Mouse (Mus musculus): ENCODE measurements around the gene Kntc1. TPM values are rescaled to one million over a fixed set of nuclear protein-coding genes. Genes with fewer than 3 reads are reported as not detected.
A peak's percentile ranks its signal among the peaks of the same experiment; 100 is the strongest.

Gene Kntc1
- total RNA-seq, 1 experiment from 2014 or later = not detected

DNA sequence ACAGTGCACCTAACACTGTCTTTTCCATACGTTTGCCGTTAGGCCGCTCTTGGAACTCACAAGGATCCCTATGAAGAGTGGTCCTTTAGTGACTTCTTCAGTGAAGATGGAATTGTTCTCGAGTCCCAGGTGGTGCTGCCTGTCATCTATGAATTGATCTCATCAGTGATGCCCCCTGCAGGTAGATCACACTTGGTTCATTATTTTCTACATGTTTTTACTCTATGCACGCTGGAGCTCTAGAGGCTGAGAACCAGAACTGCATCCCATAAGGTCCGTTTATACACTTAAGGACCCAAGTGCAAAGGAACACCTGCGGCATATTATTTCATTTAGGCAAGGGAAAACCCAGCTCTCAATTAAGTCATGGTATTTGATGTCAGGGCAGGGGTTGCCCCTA lies 39.5 kb downstream of the Kntc1 start:
- ATAC-seq (replicated peaks; ENCODE audit: insufficient number of reproducible peaks, low FRiP score, low TSS enrichment, poor library complexity, severe bottlenecking) = no peak

- ATAC-seq (replicated peaks; ENCODE audit: insufficient number of reproducible peaks, low FRiP score, low TSS enrichment, poor library complexity, severe bottlenecking) = no peak
Measured at GRCm38 (mm10) chr5:123793081-123793480, 43.6 kb downstream of the Kntc1 start.

DNA sequence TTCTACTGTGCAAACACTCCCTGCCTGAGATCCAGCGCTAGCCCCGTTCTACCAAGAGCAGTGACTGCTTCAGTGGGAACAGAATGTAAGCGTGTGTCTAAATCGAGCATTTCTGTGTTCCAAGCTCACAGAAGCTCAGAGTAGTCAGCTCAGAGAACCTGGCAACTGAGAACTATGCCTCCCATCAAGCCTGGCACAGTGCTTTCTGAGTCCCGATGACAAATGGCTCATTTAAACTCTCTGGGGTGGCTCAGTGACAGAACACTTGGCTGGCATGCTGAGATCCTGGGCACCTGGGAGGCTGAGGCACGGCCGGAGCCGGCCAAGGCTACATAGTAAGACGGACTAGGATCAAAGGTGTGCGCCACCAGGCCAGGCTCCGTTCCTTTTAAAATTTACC lies 56.8 kb downstream of the Kntc1 start:
- ATAC-seq (replicated peaks; ENCODE audit: insufficient number of reproducible peaks, low FRiP score, low TSS enrichment, poor library complexity, severe bottlenecking) = no peak

DNA sequence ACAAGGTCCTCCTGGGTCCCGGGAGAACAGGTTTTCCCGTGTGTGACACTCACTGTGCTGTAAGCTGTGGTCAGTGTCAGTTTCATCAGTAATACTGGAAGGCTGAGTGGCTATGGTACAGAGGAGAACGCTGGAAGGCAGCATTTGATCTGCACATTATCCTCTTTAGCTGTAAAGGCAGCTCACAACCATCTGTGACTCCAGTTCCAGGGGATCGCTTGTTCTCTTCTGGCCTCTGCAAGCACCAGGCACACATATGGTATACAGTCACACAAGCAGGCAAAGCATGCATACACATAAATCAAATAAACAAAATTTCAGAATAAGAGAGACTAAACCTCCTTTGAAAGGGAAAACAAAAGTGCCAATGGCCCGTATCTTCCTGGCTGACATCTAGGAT lies 59.0 kb downstream of the Kntc1 start:
- no peak for ATAC-seq (replicated peaks; ENCODE audit: insufficient number of reproducible peaks, low FRiP score, low TSS enrichment, poor library complexity, severe bottlenecking)

DNA sequence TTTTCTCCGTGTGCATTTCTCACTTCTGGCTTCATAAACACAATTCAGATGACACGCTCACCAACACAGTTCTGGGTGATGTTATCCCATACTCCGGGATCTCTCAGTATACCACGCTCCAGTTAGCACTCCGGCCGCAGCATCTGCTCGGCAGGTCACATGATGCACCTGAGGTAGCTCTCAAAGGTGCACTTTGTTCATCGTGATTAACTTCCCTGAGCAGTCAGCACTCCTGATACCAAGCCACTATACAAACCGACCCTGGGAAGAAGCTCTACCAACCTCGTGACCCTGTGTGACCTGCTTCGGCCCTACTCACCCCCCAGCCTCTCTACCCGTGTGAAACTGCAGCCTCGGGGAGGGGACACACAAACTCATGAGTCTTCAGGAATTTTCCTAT lies 59.6 kb downstream of the Kntc1 start:
- no peak for ATAC-seq (replicated peaks; ENCODE audit: insufficient number of reproducible peaks, low FRiP score, low TSS enrichment, poor library complexity, severe bottlenecking)

- ATAC-seq (replicated peaks; ENCODE audit: insufficient number of reproducible peaks, low FRiP score, low TSS enrichment, poor library complexity, severe bottlenecking) = no peak
Measured at GRCm38 (mm10) chr5:123816891-123817290, 67.4 kb downstream of the Kntc1 start.

DNA sequence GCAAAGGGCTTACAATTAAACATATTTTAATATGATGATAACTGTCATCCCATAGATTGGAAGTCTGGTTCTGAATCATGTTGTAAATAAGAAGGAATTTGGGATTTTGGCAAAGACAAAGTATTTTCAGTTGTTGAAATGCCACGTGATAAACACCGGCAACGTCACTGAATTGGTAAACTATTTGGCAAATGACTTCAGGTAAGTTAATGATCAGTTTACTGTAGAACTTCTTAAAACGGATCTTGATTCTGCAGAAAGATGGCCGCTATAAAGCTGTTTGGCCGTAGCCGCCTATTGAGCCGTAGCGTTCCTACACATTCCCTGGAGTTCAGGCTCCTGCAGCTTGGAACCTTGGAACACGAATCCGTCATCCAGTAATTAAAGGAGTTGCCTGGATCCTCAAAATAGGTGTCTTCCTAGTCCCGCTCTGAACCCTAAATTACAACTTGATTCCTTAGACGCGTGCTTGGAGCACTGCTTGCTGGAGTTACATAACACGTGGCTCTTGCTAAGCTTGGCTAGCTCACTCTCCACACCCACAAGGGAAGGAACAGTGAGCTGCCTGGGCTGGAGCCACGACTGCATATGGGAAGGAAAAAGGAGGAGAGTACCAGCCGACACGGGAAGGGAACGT lies 69.5 kb downstream of the Kntc1 start:
- no peak for ATAC-seq (replicated peaks; ENCODE audit: insufficient number of reproducible peaks, low FRiP score, low TSS enrichment, poor library complexity, severe bottlenecking)

GRCm38 (mm10) chr5:123820501-123821263 lies 71.2 kb downstream of the Kntc1 start:
- ATAC-seq (replicated peaks; ENCODE audit: insufficient number of reproducible peaks, low FRiP score, low TSS enrichment, poor library complexity, severe bottlenecking) = peak; percentile 61; the same call in 1 of the 2 replicates

GRCm38 (mm10) chr5:123821264-123821571 lies 71.7 kb downstream of the Kntc1 start:
- no peak for ATAC-seq (replicated peaks; ENCODE audit: insufficient number of reproducible peaks, low FRiP score, low TSS enrichment, poor library complexity, severe bottlenecking)

- ATAC-seq (replicated peaks; ENCODE audit: insufficient number of reproducible peaks, low FRiP score, low TSS enrichment, poor library complexity, severe bottlenecking) = no peak
Measured at GRCm38 (mm10) chr5:123822706-123823105, 73.2 kb downstream of the Kntc1 start.

DNA sequence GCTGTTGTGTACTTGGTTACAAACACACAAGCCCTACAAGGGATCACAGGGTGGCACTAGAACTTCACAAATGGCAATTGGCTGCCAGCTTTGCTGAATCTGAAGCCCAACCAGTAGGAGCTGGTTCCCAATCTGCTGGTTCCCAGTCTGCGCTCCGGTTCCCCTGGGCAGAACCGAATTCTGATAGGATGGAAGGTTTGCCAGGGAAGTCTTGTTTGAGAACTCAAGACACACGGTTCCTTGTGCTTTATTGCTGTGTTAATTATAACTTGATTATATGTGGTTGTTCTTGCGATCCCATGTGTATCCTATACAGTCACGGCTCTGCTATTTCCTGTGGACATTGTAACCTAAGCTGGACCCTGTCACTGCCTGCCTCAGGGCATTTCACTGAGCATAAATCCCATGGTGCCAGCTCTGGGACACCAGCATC lies 78.2 kb downstream of the Kntc1 start:
- no peak for ATAC-seq (replicated peaks; ENCODE audit: insufficient number of reproducible peaks, low FRiP score, low TSS enrichment, poor library complexity, severe bottlenecking)

GRCm38 (mm10) chr5:123832309-123832708 lies 82.8 kb downstream of the Kntc1 start:
- peak; percentile 96 for ATAC-seq (replicated peaks; ENCODE audit: insufficient number of reproducible peaks, low FRiP score, low TSS enrichment, poor library complexity, severe bottlenecking)

DNA sequence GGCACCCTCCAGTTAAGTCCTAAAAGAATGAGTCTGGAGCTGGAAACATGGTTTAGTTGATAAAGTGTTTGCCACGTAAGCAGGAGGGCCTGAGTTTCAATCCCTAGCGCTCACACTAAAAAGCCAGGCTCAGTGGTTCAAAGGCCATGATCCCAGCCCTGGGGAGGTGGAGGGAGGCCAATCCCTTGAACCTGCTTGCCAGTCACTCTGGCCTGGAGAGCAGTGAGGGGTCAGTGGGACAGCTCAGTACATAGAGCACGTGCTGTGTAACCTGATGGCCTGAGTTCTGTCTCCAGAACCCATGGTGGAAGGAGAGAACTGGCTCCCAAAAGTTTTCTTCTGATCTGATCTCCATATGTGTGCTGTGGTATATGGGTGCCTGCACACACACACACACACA lies 85.3 kb downstream of the Kntc1 start:
- no peak for ATAC-seq (replicated peaks; ENCODE audit: insufficient number of reproducible peaks, low FRiP score, low TSS enrichment, poor library complexity, severe bottlenecking)

DNA sequence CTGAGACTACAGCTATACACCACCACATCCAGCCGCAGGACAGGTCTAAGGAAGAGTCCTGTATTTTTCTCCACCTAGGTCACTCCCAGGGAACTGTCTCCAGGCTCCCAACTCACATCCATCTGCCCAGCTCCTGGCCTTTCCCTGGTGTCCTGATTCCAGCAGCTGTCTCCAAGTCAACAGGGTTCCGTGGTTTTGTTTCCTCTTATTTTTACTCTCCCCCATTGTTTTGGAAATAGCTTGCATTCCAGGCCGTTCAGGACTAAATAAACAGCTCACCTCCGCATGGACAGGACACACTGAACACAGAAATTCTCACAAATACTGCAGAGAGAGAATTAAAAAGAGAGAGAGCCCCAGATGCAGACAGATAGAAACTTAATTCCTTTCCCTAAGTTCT lies 87.9 kb downstream of the Kntc1 start:
- ATAC-seq (replicated peaks; ENCODE audit: insufficient number of reproducible peaks, low FRiP score, low TSS enrichment, poor library complexity, severe bottlenecking) = no peak

GRCm38 (mm10) chr5:123842221-123842934 lies 92.9 kb downstream of the Kntc1 start:
- no peak for ATAC-seq (replicated peaks; ENCODE audit: insufficient number of reproducible peaks, low FRiP score, low TSS enrichment, poor library complexity, severe bottlenecking)

- ATAC-seq (replicated peaks; ENCODE audit: insufficient number of reproducible peaks, low FRiP score, low TSS enrichment, poor library complexity, severe bottlenecking) = no peak
Measured at GRCm38 (mm10) chr5:123842935-123843282, 93.4 kb downstream of the Kntc1 start.

GRCm38 (mm10) chr5:123843816-123844215 lies 94.3 kb downstream of the Kntc1 start:
- no peak for ATAC-seq (replicated peaks; ENCODE audit: insufficient number of reproducible peaks, low FRiP score, low TSS enrichment, poor library complexity, severe bottlenecking)

DNA sequence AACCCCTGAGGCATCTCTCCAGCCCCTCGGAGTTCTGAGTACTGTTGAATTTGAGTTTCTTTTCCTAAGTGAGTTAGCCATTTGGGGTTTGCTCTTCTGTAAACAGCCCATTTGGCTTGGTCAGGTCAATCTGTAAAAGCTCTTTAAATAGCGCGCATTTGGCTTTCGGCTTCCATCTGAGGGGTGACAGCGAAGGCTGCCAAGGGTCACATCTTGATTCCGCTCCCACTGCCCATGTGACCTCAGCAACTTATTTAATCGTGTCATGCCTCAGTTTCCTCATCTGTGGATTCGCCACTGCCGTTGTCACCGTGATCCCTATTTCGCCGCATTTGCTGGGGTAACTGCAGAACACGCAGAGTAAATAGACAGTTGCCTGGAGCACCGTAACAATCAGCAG lies 94.8 kb downstream of the Kntc1 start:
- no peak for ATAC-seq (replicated peaks; ENCODE audit: insufficient number of reproducible peaks, low FRiP score, low TSS enrichment, poor library complexity, severe bottlenecking)

DNA sequence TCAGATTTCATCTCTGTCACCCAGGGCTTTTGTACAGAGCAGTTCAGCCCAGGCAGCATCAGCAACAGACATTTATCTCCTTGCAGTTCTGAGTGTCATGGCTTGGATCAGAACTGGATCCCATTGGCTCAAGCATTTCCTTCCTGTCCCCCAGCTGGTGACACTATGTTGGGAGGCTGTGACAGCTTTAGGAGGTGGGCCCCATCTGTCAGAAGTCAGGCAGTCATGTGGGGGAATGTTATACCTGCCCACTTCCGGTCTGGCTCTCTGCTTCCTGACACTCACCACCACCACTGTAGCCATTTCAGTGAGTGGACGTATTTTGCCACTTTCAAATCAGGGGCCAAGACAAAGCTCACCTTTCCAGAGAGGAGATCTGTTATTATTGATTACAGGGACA lies 101.9 kb downstream of the Kntc1 start:
- ATAC-seq (replicated peaks; ENCODE audit: insufficient number of reproducible peaks, low FRiP score, low TSS enrichment, poor library complexity, severe bottlenecking) = no peak

DNA sequence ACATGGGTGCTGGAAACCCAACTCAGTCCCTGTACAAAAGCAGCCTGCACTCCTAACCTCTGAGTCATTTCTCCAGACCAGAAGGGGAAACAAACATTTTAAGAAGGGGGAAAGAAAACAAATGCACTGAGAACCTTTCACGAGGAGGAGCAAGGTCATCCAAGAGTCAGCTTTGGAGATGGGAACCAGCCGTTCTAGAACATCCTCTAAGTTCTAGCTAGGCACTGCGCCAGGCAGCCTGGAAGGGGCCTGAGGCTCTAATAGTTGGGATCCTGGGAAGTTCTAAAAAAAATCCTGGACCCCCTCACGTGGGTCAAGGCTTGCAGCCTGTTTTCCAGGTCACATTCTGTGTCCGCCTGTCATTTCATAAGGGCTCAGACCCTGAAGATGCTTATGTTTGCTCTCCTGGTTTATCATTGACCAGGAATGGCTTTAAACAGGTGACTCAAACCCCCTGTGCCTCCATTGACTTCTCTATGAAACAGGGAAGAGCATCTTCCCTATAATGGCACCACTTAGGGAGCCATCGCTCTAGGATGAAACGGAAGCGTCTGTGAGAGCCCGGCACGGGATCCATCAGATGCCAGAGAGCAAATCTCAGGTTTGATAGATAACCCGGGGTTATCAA lies 104.5 kb downstream of the Kntc1 start:
- ATAC-seq (replicated peaks; ENCODE audit: insufficient number of reproducible peaks, low FRiP score, low TSS enrichment, poor library complexity, severe bottlenecking) = no peak
